Mouse (Mus musculus) left cerebral cortex, adult 11 months (tissue): ENCODE data around the gene Arntl.

Experiments
- DNase-seq: peaks from one replicate; pipeline ENCODE4 v3.0.0; 2022; ENCODE audit warnings: low spot score

Arntl gene

GRCm38 (mm10) chr7:113206644-113207470, at the start of gene Arntl:
Arntl (plus strand) TSS chr7:113207465.
- peak; percentile 97 for DNase-seq

GRCm38 (mm10) chr7:113161077-113161698, 46.1 kb upstream of the Arntl start:
- no peak for DNase-seq

GRCm38 (mm10) chr7:113164719-113165118, 42.5 kb upstream of the Arntl start:
- DNase-seq, result peak; percentile 64

- DNase-seq, result no peak
These were observed 40.2 kb upstream of the Arntl start for GRCm38 (mm10) chr7:113167092-113167491.

GRCm38 (mm10) chr7:113168609-113169008, 38.7 kb upstream of the Arntl start:
- DNase-seq, result no peak

- no peak for DNase-seq
These were observed 34.8 kb upstream of the Arntl start for GRCm38 (mm10) chr7:113172425-113172824.

- DNase-seq, result no peak
These were observed 31.8 kb upstream of the Arntl start for GRCm38 (mm10) chr7:113175481-113175880.

- DNase-seq, result no peak
These were observed 29.2 kb upstream of the Arntl start for GRCm38 (mm10) chr7:113178073-113178472.

GRCm38 (mm10) chr7:113183787-113184186, 23.5 kb upstream of the Arntl start:
- DNase-seq, result no peak

GRCm38 (mm10) chr7:113185056-113185455, 22.2 kb upstream of the Arntl start:
- no peak for DNase-seq

GRCm38 (mm10) chr7:113186041-113186800, 21.0 kb upstream of the Arntl start:
- DNase-seq, result no peak

- no peak for DNase-seq
These were observed 19.2 kb upstream of the Arntl start for GRCm38 (mm10) chr7:113188091-113188490.

GRCm38 (mm10) chr7:113188566-113188965, 18.7 kb upstream of the Arntl start:
- no peak for DNase-seq

GRCm38 (mm10) chr7:113191787-113192186, 15.5 kb upstream of the Arntl start:
- no peak for DNase-seq

- no peak for DNase-seq
These were observed 14.4 kb upstream of the Arntl start for GRCm38 (mm10) chr7:113192714-113193365.

GRCm38 (mm10) chr7:113193872-113194271, 13.4 kb upstream of the Arntl start:
- DNase-seq, result no peak

- no peak for DNase-seq
These were observed 12.0 kb upstream of the Arntl start for GRCm38 (mm10) chr7:113195271-113195670.

- DNase-seq, result no peak
These were observed 11.1 kb upstream of the Arntl start for GRCm38 (mm10) chr7:113196171-113196570.

GRCm38 (mm10) chr7:113197161-113197775, 10.0 kb upstream of the Arntl start:
- DNase-seq, result no peak

- no peak for DNase-seq
These were observed 5.7 kb upstream of the Arntl start for GRCm38 (mm10) chr7:113201584-113201983.

GRCm38 (mm10) chr7:113207471-113208387, 464 bp downstream of the Arntl start:
- DNase-seq, result peak; percentile 50
